Mouse (Mus musculus): ENCODE measurements around the gene Zfp326.

DNA sequence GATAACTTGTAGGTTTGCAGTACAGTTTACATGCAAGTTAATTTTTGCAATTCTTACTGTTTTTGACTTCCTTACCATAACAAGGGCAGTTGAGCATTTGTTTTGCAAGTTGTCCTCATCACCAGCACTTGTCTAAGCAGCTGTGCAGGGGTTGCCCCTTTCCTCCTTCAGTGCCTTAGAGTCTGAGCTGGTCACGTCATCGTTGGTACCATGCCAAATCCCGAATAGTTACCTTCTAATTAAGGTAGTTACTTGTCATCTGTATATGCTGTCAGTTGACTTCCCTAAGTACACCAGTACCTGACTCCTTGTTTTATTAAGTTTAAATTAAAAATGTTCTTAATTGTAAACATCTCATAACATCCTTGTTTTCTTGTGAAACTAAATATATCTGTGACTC, 41.0 kb downstream of the Zfp326 start:
- TF ChIP-seq POLR2A (IDR thresholded peaks at IDR 0.05; ENCODE audit: low read depth, low read length): no peak
- no peak for TF ChIP-seq CTCF (conservative IDR thresholded peaks at IDR 0.05; ENCODE audit: insufficient read depth, insufficient read length, low read depth, low read length)
